Mouse (Mus musculus): ENCODE data around the gene Kcnh2.

Gene Kcnh2

DNA sequence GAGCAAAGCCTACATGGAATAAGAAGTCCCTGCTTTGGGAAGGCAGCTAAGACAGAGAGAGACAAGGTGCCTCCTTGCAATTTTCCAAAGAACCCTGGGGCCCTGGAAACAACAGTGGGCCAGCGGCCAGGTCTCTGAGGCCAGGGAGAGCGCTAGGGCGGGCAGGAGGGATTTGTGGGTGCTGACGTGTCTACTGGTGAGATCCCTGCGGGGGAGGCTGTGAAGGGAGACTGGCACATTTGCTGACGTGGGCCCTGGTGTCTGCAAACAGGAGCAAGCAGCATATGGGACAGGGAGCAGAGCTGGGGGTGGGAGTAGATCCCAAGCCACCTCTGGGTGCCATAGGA lies 31.0 kb downstream of the Kcnh2 start:
- DNase-seq (ENCODE audit: low read depth, low spot score), result no peak

DNA sequence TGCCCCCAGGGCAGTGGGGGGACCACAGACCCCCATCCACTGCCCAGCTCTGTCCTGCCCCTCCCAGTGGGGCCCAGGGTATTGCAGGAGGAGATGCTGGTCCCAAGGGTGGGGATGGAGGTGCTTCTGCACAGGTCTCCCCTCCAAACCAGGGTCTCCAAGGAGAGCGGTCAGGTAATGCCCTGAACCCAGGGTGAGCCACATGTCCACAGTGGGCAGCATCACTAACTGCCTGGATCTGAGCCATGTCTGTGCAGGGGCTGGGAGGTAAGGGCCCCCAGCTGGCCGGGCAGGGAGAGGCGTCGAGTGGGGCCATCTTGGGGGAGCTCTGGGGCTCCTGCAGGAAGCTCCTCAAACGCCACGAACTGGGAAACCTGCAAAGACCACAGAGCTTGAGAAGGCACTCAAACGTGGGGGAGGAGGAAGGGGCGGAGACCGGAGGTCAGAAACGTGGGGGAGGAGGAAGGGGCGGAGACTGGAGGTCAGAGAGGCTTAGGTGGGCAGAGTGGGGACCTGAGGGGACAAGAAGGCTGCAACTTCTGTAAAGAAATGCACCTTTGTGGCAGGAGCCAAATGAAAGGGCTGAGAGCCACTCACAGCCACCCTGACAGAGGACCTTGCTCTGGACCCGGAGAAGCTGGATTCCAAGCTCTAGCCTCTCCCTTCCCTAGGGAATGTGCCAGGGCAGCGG lies 31.5 kb downstream of the Kcnh2 start:
- peak; percentile 16 for DNase-seq (ENCODE audit: low read depth, low spot score)

DNA sequence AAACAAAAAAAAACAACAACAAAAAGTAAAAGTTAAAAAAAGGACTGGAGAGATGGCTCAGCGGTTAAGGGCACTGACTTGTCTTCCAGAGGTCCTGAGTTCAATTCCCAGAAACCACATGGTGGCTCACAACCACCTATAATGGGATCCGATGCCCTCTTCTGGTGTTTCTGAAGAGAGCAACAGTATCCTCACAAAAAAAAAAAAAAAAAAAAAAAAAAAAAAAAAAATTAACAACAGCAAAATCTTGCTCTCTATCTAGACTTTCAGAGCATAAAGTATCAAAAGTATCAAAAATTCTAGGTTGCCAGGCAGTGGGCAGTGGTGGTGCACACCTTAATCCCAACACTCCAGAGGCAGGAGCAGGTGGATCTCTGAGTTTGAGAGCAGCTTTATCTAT lies 42.2 kb downstream of the Kcnh2 start:
- DNase-seq (ENCODE audit: low read depth, low spot score), result no peak

DNA sequence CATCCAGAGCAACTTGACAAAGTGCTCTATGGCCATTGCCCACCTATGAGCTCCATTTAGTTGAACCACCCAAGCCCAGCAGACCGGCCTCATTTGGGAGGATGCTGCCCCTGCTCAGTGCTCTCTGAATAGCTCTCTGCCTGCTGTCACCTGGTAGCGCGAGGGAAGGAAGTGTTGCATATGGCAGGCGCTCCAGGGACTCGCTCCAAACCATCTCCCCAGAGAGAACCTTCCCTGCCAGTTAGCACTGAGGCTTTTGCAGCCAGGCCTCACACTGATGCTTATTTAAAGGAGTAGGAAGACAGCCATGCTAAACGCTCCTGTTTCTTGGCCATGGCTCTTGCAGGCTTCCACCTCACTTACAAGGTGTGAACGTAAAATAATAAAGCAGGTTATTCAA lies 42.8 kb downstream of the Kcnh2 start:
- DNase-seq (ENCODE audit: low read depth, low spot score), result no peak

DNA sequence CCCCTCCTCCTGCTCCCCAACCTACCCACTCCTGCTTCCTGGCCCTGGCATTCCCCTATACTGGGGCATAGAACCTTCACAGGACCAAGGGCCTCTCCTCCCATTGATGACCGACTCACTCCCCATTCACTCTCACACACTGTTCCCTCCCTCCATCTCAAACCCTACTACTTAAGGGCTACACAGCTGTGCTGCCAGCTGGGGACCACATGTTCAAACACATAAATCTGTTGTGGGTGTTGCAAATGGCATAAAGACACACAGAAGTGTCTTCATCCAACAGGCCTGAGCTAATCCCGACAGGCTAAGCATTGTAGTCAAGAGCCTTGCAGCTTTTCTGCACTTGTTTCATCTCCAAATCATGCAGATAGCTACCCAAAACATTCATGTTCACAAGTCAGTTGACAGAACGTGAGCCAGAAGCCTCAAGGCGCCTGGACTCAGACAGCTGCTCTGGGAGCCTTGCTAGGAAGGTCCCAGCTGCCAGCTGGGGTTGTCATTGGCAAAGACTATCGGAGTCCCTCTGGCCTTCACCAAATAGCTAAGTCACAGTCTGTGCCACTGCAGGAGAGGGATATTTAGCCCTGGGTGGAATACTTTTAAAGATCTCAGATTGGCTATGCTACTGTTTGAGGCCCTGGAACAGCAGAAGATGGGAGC lies 44.2 kb downstream of the Kcnh2 start:
- no peak for DNase-seq (ENCODE audit: low read depth, low spot score)

DNA sequence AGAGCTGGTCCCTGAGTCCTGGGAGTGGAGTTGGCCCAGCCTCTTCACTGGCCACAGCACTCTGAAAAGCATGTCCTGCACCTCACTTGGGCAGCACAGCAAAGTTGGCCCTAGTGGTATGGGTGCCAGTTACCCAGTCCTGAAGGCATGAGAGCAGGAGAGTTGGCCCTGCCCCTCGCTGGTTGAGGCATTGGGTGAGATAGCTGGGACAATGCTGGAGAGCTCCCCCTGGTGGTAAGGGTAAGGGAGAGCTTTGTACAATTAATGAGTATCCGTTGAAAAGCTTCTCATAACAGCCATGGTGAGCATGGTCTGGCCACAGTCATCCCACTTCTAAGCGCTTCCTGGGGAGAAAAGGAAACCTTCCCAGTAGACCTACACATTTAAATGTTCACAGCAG lies 48.2 kb downstream of the Kcnh2 start:
- peak; percentile 88 for DNase-seq (ENCODE audit: low read depth, low spot score)

DNA sequence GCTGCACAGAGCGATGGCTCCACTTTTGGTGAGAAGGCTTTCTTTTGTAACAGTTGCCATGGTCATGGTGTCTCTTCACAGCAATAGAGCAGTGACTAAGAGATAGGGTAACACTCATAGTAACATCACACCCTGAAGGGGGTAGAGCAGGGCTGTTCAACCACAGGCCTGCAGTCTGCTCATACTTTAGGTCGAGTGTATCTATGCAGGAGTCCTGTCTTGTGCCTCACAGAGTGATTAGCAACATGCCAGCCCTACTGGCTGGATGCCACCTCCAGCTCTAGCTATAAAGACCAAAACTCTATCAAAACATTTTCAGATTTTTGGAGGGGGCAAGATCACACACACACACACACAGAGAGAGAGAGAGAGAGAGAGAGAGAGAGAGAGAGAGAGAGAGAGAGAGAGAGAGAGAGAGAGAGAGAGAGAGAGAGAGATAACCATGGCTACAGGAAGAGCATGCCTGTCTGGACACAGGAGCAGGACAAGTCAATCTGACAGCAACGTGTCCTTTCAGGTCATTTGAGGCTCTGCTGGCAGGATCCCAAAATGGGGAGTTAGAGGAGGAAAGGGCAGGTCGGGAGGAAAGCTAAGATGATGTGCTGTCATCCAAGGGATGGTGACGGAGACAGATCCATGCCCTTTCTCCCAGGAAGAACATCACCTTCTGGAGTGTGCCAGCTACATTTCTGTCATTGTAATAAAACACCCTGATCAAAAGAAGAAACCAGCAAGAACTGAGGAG lies 51.4 kb downstream of the Kcnh2 start:
- no peak for DNase-seq (ENCODE audit: low read depth, low spot score)

DNA sequence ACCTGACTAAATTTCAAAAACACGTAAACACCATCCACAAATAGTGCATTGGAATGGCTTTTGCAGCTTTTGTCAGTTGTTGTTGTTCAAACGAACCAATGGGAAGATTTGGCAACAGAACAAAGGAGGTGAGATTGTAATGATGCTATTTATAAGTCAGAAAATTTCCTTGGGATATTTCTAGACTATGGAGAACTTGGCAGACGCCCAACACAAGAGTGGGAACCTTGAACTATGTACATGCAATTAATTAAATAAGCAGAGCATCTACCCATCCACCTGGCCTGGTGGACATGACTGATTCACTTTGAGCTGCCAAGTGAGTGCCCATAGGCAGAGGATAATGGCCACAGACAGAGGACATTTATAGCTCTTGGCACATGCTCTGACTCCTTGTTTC lies 59.5 kb downstream of the Kcnh2 start:
- DNase-seq (ENCODE audit: low read depth, low spot score), result no peak

DNA sequence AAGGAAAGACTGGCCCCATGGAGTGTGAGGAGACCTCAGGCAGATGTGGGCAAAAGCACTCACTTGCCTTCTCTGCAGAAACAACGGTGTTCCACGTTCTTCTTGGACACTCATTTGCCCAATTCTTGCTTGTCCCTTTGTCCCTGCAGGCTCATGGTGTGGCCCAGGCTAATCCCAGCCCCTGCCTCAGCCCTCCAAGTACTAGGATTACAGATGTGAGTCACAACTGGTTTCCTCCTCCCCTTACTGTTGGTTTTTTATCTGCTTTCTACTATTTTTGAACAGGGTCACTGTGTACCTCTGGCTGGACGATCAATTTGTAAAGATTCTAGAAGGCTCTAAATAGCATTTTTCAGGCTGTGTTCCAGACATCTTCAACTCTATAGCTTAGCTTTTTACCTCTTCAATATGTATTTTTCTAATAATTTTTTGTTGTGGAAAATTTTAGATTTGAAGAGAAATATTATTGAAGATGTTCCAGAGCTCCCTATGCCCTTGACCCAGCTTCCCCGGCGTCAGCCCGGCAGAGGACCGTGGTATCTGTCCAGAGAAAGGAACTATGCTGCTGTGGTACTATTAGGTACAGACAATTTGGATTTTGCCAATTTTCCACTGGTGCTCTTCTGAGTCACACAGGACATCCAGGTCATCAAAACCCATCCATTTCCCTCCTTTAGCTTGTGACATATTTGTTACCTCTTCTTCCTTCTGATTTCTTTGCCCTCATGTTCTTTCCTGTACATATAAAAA lies 65.0 kb downstream of the Kcnh2 start:
- DNase-seq (ENCODE audit: low read depth, low spot score), result no peak

DNA sequence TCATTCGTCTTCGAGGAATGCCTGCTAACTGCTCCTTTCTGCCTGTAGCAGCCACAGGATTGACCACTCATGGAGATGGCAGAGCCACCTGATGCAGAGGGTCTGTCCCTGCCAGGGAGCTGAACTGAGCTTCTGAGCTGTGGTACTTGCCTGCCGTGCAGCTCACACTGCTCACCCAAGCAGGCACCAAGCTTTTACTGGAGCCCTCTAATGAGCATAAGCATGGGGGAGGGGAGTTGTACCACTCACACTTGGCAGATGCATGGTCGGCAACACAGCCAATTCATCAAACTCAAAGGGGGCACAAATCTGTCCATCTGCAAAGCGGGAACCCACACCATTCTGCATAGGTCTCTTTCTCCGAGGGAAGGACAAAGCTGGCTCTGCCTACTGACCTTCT lies 67.3 kb downstream of the Kcnh2 start:
- no peak for DNase-seq (ENCODE audit: low read depth, low spot score)

DNA sequence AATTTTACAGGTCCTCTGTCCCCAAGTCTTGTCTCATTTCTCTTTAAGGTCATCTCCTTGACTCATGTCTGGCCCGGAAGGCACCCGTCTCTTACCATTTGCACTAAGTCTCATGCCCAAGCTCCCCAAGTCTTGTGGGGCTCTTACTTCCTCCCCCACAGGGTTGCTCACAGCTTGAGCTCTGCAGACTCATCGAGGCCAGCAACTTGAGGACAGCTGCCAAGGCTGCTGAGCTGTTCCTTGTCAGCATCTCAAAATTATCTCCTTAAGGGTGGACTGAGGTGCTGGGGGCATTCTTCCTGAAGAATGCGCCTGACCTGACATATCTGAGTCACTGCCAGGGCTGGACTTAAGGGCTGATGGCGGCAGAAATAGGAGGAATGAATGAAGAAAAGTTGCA lies 68.2 kb downstream of the Kcnh2 start:
- no peak for DNase-seq (ENCODE audit: low read depth, low spot score)

DNA sequence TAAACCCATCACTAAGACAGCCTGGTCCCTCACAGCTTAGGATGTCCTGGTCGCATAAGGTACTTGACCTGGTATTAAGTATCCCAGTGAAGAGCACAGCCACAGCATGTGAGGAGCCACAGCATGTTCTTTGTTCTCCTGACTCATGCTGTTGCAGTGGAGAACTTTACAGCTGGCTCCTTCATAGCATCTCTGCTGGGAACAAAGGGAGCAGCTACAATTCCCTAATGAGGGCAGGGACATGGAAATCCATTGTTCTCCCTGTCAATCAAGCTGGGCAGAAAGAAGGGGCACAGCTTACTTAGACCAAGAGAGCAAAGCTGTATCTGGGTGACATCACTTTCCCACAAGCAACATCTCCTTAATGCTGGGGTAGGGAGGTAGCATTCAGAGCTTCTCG lies 70.9 kb downstream of the Kcnh2 start:
- DNase-seq (ENCODE audit: low read depth, low spot score), result no peak

DNA sequence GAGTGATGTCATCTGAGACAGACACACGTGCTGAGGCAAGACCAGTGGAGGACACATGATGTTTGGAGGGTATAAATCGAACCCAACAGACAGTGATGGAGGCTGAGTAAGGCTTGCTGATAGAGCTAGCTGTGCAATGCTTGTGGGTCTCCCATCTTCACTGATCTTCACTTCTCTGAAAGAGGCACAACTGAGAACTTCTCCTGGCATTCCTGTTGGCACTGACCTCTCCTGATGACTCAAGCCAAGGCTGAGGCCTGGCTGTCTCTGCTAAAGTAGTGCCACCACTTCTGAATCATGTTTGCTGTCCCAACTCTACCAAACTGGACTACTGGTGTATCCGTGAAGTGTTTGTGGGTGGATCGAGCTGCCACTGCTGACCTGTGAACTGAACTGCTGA lies 71.9 kb downstream of the Kcnh2 start:
- DNase-seq (ENCODE audit: low read depth, low spot score), result no peak

DNA sequence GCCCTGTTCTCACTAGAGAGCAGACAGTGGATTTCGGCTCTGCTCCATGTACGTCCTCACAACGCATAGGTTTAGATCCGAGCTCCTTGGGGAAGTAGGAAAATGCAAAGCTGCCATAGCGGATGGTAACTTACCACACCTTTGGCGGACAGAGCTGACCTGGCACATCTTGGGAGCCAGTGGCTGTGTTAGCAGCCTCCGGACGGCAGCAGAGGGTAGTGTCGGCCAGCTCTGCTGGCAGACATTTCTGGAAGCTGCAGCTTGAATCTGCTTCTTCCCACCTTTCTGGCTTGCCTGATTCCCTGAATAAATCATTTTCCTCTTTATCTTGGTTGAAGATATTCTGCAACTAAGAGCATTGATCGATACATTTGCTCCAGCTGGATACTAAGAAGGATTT lies 73.2 kb downstream of the Kcnh2 start:
- no peak for DNase-seq (ENCODE audit: low read depth, low spot score)

DNA sequence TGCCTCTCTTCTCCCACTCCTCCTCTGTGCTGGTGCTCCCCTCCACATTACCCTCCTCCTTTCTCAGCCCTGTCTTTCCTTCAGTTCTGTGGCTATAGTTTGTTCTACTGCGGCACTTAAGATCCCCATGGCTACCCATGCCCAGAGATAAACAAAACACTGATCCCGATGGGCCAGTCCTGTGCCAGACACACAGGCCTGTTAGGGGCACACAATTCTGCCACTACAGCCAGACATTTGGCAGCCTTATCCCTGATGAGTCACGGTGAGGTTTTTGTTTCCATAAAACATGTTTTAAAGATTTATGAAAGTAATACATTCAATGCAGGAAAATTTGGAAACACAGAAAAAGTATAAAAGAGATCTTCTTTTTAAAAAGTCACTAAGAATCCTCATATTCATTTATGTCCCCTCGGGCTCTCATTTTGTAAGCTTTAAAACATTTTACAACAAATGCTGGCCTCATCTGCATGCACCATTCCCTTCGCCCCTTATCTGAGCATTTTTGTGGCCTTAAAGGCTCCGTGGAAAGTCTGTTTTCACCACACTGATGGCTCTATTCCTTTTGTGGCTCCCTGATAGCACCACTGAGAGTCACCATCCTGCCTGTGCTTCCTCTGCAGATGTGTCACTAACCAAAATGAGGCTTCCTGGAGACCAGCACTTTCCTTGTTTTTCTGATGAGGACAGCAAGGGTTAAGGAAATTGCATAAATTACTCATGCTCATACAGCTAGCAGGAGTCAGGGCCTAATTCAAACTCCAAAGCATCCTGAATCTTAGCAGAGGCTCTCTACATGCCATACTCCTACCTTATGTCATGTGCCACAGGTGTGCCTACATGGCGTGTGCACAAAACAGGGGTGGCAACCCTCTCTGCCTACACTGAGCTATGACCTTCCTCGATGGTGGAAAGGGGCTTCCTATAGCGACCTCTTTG lies 77.5 kb downstream of the Kcnh2 start:
- DNase-seq (ENCODE audit: low read depth, low spot score), result no peak

DNA sequence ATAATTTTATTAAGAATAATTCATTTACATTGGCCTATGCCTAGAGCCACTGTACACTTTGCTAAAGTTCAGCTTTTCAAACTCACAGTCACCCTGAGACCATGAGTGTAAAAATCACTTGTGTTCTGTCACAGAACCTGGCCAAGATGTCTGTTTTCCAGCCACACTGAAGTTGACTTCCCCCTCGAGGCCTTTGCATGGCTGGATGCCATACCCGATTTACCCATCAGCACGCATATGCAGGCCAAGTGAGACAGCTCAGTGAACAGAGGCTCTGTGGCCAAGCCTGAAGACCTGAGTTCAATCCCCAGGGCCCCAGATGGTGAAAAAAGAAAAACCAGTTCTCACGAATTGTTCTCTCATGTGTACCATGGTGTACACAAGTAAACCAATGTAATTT lies 80.5 kb downstream of the Kcnh2 start:
- DNase-seq (ENCODE audit: low read depth, low spot score), result no peak

All from CD4-positive, CD25-positive, alpha-beta regulatory T cell, adult 2 months (primary cell).